Mouse (Mus musculus): ENCODE measurements around the gene Ankrd40. TPM values are rescaled to one million over a fixed set of nuclear protein-coding genes. Genes with fewer than 3 reads are reported as not detected.

Gene Ankrd40
- polyA plus RNA-seq, 1 experiment from 2014 or later: 16.3 TPM

DNA sequence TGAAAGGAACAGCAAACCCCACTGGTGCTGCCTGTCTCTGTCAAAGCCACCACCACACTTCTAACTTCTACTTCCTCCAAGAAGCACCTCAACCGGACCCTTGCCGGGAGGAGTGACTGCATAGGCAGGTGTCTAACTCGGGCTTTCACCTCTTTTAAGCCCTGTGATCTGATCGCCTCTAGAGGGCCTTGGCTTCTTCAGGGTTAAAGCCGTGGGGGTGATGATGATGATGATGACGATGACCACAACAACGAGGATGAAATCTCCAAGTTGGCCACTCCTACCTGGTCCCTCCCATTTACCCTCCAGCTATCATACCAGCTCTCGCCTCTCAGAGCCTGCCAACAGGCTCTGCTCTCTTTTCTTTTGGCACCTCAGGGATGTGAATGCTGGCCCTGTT is 51.9 kb downstream of the Ankrd40 start:
- ATAC-seq (ENCODE audit: low FRiP score) (no peak), DNase-seq (ENCODE audit: low spot score) (no peak)
- Histone ChIP-seq H3K4me3 (ENCODE audit: low read depth, low read length) (no peak overlapping the region), H3K27me3 (ENCODE audit: control insufficient read depth, insufficient read depth, low read length) (no peaks in the 10 kb centered on the region), H3K9me3 (ENCODE audit: control insufficient read depth, low read length) (no peaks in the 10 kb centered on the region), H3K27ac (ENCODE audit: low read depth, low read length) (no peak overlapping the region), H3K36me3 (ENCODE audit: control insufficient read depth, insufficient read depth, low read length) (no peaks in the 10 kb centered on the region), H3K4me1 (replicated peaks; ENCODE audit: control insufficient read depth, insufficient read depth, low read length) (no peaks in the 10 kb centered on the region), H3K9ac (ENCODE audit: low read depth, low read length) (no peak overlapping the region), H3K4me2 (replicated peaks; ENCODE audit: low read depth, low read length) (no peak overlapping the region)
- WGBS: 68% methylated on average over 8 of the region's 8 CpGs

GRCm38 (mm10) chr11:94385977-94386771 is 58.4 kb downstream of the Ankrd40 start:
- Histone ChIP-seq H3K4me2 (replicated peaks; ENCODE audit: low read depth, low read length) (no peak overlapping the region), H3K27me3 (ENCODE audit: control insufficient read depth, insufficient read depth, low read length) (no peaks in the 10 kb centered on the region), H3K4me3 (ENCODE audit: low read depth, low read length) (no peak overlapping the region), H3K9me3 (ENCODE audit: control insufficient read depth, low read length) (no peaks in the 10 kb centered on the region), H3K9ac (ENCODE audit: low read depth, low read length) (no peak overlapping the region), H3K4me1 (replicated peaks; ENCODE audit: control insufficient read depth, insufficient read depth, low read length) (peaks cover 4% of the 10 kb centered on the region; the same call in 1 of the 2 replicates), H3K36me3 (ENCODE audit: control insufficient read depth, insufficient read depth, low read length) (no peaks in the 10 kb centered on the region), H3K27ac (ENCODE audit: low read depth, low read length) (no peak overlapping the region)
- peak; percentile 65 for DNase-seq (ENCODE audit: low spot score)
- WGBS: 29% methylated on average over 12 of the region's 12 CpGs
- ATAC-seq (ENCODE audit: low FRiP score): peak; percentile 78

DNA sequence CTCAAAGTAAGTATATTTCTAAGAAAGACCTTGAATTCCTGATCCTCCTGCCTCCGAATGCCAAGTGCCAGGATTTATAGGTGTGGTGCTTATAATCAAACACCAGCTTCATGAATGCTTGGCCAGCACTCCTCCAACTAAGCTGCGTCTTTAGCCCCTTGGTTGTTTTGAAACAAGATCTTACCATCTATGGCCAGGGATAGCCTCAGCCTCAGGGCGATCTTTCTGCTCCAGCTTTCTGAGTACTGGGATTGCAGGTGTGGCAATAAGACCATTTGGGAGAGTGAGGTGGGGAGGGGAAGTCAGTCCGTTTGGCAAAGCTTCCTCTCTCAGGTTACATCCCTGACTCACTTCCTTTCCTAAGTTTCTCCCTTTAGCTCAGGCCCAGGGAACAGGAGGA is 60.0 kb downstream of the Ankrd40 start:
- Histone ChIP-seq H3K4me1 (replicated peaks; ENCODE audit: control insufficient read depth, insufficient read depth, low read length) (peaks cover 4% of the 10 kb centered on the region), H3K27ac (ENCODE audit: low read depth, low read length) (no peak overlapping the region), H3K9ac (ENCODE audit: low read depth, low read length) (no peak overlapping the region), H3K36me3 (ENCODE audit: control insufficient read depth, insufficient read depth, low read length) (no peaks in the 10 kb centered on the region), H3K27me3 (ENCODE audit: control insufficient read depth, insufficient read depth, low read length) (0 out of 2 replicates have a peak, but pooled peaks cover 2% of the 10 kb centered on the region), H3K9me3 (ENCODE audit: control insufficient read depth, low read length) (no peaks in the 10 kb centered on the region), H3K4me3 (ENCODE audit: low read depth, low read length) (no peak overlapping the region), H3K4me2 (replicated peaks; ENCODE audit: low read depth, low read length) (no peak overlapping the region)
- no peak for ATAC-seq (ENCODE audit: low FRiP score)
- 77% methylated on average over 4 of the region's 4 CpGs for WGBS
- DNase-seq (ENCODE audit: low spot score): no peak

GRCm38 (mm10) chr11:94389021-94389420 is 61.2 kb downstream of the Ankrd40 start:
- Histone ChIP-seq H3K4me1 (replicated peaks; ENCODE audit: control insufficient read depth, insufficient read depth, low read length) (peaks cover 4% of the 10 kb centered on the region), H3K4me3 (ENCODE audit: low read depth, low read length) (no peak overlapping the region), H3K36me3 (ENCODE audit: control insufficient read depth, insufficient read depth, low read length) (no peaks in the 10 kb centered on the region), H3K9ac (ENCODE audit: low read depth, low read length) (no peak overlapping the region), H3K4me2 (replicated peaks; ENCODE audit: low read depth, low read length) (no peak overlapping the region), H3K27me3 (ENCODE audit: control insufficient read depth, insufficient read depth, low read length) (0 out of 2 replicates have a peak, but pooled peaks cover 2% of the 10 kb centered on the region), H3K27ac (ENCODE audit: low read depth, low read length) (no peak overlapping the region), H3K9me3 (ENCODE audit: control insufficient read depth, low read length) (no peaks in the 10 kb centered on the region)
- no peak for ATAC-seq (ENCODE audit: low FRiP score)
- WGBS: 83% methylated on average over 4 of the region's 4 CpGs
- no peak for DNase-seq (ENCODE audit: low spot score)

- H3K9me3 ChIP-seq (ENCODE audit: control insufficient read depth, low read length): no peaks in the 10 kb centered on the region
- H3K4me3 ChIP-seq (ENCODE audit: low read depth, low read length): no peak overlapping the region
- H3K4me1 ChIP-seq (replicated peaks; ENCODE audit: control insufficient read depth, insufficient read depth, low read length): peaks cover 4% of the 10 kb centered on the region
- H3K9ac ChIP-seq (ENCODE audit: low read depth, low read length): no peak overlapping the region
- WGBS: 81% methylated on average over 6 of the region's 6 CpGs
- ATAC-seq (ENCODE audit: low FRiP score): no peak
- 0 out of 2 replicates have a peak, but pooled peaks cover 2% of the 10 kb centered on the region for H3K27me3 ChIP-seq (ENCODE audit: control insufficient read depth, insufficient read depth, low read length)
- no peak for DNase-seq (ENCODE audit: low spot score)
- H3K36me3 ChIP-seq (ENCODE audit: control insufficient read depth, insufficient read depth, low read length): no peaks in the 10 kb centered on the region
- H3K27ac ChIP-seq (ENCODE audit: low read depth, low read length): no peak overlapping the region
- H3K4me2 ChIP-seq (replicated peaks; ENCODE audit: low read depth, low read length): no peak overlapping the region
Observed at GRCm38 (mm10) chr11:94389724-94390396, 62.1 kb downstream of the Ankrd40 start.

- no peak for ATAC-seq (ENCODE audit: low FRiP score)
- no peak overlapping the region for H3K4me3 ChIP-seq (ENCODE audit: low read depth, low read length)
Observed at GRCm38 (mm10) chr11:94390825-94391224, 63.0 kb downstream of the Ankrd40 start.

More at GRCm38 (mm10) chr11:94390825-94391224, 63.0 kb downstream of the Ankrd40 start:
- DNase-seq (ENCODE audit: low spot score): no peak
- Histone ChIP-seq H3K4me1 (replicated peaks; ENCODE audit: control insufficient read depth, insufficient read depth, low read length) (peaks cover 3% of the 10 kb centered on the region), H3K4me2 (replicated peaks; ENCODE audit: low read depth, low read length) (no peak overlapping the region), H3K36me3 (ENCODE audit: control insufficient read depth, insufficient read depth, low read length) (no peaks in the 10 kb centered on the region), H3K27ac (ENCODE audit: low read depth, low read length) (no peak overlapping the region), H3K9me3 (ENCODE audit: control insufficient read depth, low read length) (no peaks in the 10 kb centered on the region), H3K27me3 (ENCODE audit: control insufficient read depth, insufficient read depth, low read length) (0 out of 2 replicates have a peak, but pooled peaks cover 2% of the 10 kb centered on the region), H3K9ac (ENCODE audit: low read depth, low read length) (no peak overlapping the region)
- WGBS: 87% methylated on average over 6 of the region's 6 CpGs

Other genes with a start within 250 kb of the Ankrd40 start
- 36.7 and 38.9 TPM in 2 replicates for gene Tob1, start 116.5 kb upstream of the Ankrd40 start, polyA plus RNA-seq (2014; fragmentation: Nextera tagmentation; extraction: Ambion mirVana)
- 0.95 and 1.8 TPM in 2 replicates for gene Wfikkn2, start 82.0 kb upstream of the Ankrd40 start, polyA plus RNA-seq (2014; fragmentation: Nextera tagmentation; extraction: Ambion mirVana)
- gene Gm21885, start 46.1 kb upstream of the Ankrd40 start, polyA plus RNA-seq (2014; fragmentation: Nextera tagmentation; extraction: Ambion mirVana): 0.68 TPM in 1 of 2 replicates, not detected in the other
- 118 and 125 TPM in 2 replicates for gene Luc7l3, start 6.0 kb upstream of the Ankrd40 start, polyA plus RNA-seq (2014; fragmentation: Nextera tagmentation; extraction: Ambion mirVana)
- 0.57 and 0.94 TPM in 2 replicates for gene Abcc3, start 65.0 kb downstream of the Ankrd40 start, polyA plus RNA-seq (2014; fragmentation: Nextera tagmentation; extraction: Ambion mirVana)
- gene Cacna1g, start 146.2 kb downstream of the Ankrd40 start, polyA plus RNA-seq (2014; fragmentation: Nextera tagmentation; extraction: Ambion mirVana): 10.9 and 19.3 TPM in 2 replicates
- not detected in 2 replicates for gene Spata20, start 158.2 kb downstream of the Ankrd40 start, polyA plus RNA-seq (2014; fragmentation: Nextera tagmentation; extraction: Ambion mirVana)
- 0.80 and 1.3 TPM in 2 replicates for gene Epn3, start 172.0 kb downstream of the Ankrd40 start, polyA plus RNA-seq (2014; fragmentation: Nextera tagmentation; extraction: Ambion mirVana)
- gene Mycbpap, start 193.7 kb downstream of the Ankrd40 start, polyA plus RNA-seq (2014; fragmentation: Nextera tagmentation; extraction: Ambion mirVana): 2.1 and 3.3 TPM in 2 replicates
- gene Rsad1, start 221.3 kb downstream of the Ankrd40 start, polyA plus RNA-seq (2014; fragmentation: Nextera tagmentation; extraction: Ambion mirVana): 3.4 TPM in 2 replicates
- gene Chad, start 237.0 kb downstream of the Ankrd40 start, polyA plus RNA-seq (2014; fragmentation: Nextera tagmentation; extraction: Ambion mirVana): 0.49 and 0.52 TPM in 2 replicates